Mouse (Mus musculus) liver, adult 2 months (tissue): ENCODE results near the gene Rbm14. TPM values are rescaled to one million over a fixed set of nuclear protein-coding genes. Genes with fewer than 3 reads are reported as not detected.
A peak's percentile ranks its signal among the peaks of the same experiment; 100 is the strongest.

Experiments
- DNase-seq: peaks from one replicate; pipeline ENCODE4 v3.0.0-alpha.2; 2011; ENCODE audit warnings: low read depth, low spot score; ENCODE audit errors: extremely low read depth
- H3K27ac ChIP-seq: fragments of 200-500 bp; replicated peaks from 2 replicates; pipeline ENCODE4 v1.5.1; 2012; ENCODE audit warnings: low read depth, mild to moderate bottlenecking, control low read depth, inconsistent platforms, low read length; ENCODE audit not compliant: insufficient read depth
- H3K27me3 ChIP-seq: fragments of 200-500 bp; 2 replicates; pipeline ENCODE4 v1.6.1; 2012; ENCODE audit warnings: mild to moderate bottlenecking, moderate library complexity, low read length, inconsistent platforms; ENCODE audit not compliant: control insufficient read depth, insufficient read depth
- H3K36me3 ChIP-seq: fragments of 200-500 bp; 2 replicates; pipeline ENCODE4 v1.6.1; 2012; ENCODE audit warnings: low read length, inconsistent platforms; ENCODE audit not compliant: control insufficient read depth, insufficient read depth
- H3K4me1 ChIP-seq: fragments of 200-500 bp; 2 replicates; pipeline ENCODE4 v1.6.1; 2011; ENCODE audit warnings: low read length; ENCODE audit not compliant: control insufficient read depth, insufficient read depth
- H3K4me3 ChIP-seq: fragments of 200-500 bp; 2 replicates; pipeline ENCODE4 v1.5.1; 2011; ENCODE audit warnings: low read depth, mild to moderate bottlenecking, control low read depth, low read length, moderate library complexity; ENCODE audit not compliant: insufficient read depth
- H3K79me2 ChIP-seq: fragments of 200-500 bp; 2 replicates; pipeline ENCODE4 v1.6.1; 2012; ENCODE audit warnings: inconsistent platforms, mild to moderate bottlenecking, low read length, moderate library complexity; ENCODE audit not compliant: control insufficient read depth, insufficient read depth
- H3K9ac ChIP-seq: fragments of 200-500 bp; 2 replicates; pipeline ENCODE4 v1.6.1; 2012; ENCODE audit warnings: low read depth, mild to moderate bottlenecking, control low read depth, inconsistent platforms, low read length
- CTCF ChIP-seq: fragments of 200-500 bp; IDR thresholded peaks from 2 replicates; pipeline ENCODE4 v1.5.1; 2011; ENCODE audit warnings: low read depth, low read length, control low read depth
- POLR2A ChIP-seq: fragments of 200-500 bp; IDR thresholded peaks from 2 replicates; pipeline ENCODE4 v1.6.1; 2011; ENCODE audit warnings: low read length, control low read depth; ENCODE audit not compliant: insufficient read depth; ENCODE audit errors: extremely low read depth
- WGBS: fragments of 180-500 bp; shearing (Covaris S2); methylation state at CpG from one replicate; pipeline ENCODE4 v1.1.7; 2018; 5-methylcytosine and 5-hydroxymethylcytosine counted together
- polyA plus RNA-seq: library from polyadenylated mRNA; depleted of rRNA; stranded (reverse); fragments of >200 nt; gene quantifications from 2 replicates; pipeline ENCODE4 v1.2.3, GENCODE M21; 2012
- total RNA-seq: library from RNA; depleted of rRNA; stranded (reverse); fragments of >200 nt; gene quantifications from 2 replicates; pipeline ENCODE4 v1.2.3, GENCODE M21; 2014

Gene Rbm14
- total and polyA plus RNA-seq, 2 experiments, result 9.0 to 26.1 TPM

DNA sequence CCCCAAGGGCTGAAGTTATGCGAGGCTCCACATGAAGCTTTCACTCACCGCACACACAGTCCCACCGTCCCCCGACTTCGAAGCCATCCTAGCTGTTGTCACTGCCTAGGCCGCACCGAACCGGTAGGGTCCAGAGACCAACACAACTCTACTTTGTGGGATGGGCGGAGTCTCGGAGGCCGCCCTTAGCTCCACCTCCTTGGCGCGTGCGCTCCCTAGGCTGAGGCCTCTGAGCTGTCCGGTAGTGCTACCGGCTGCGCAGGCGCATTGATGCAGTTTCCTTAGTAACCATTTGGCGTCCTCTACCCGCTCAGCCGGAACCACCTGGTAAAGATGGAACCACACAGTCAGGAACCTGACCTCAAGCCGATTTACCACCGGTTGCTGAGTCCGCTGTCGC is 27.7 kb upstream of the Rbm14 start, which contains the start of the genes Ccs and Ccdc87:
Gene Ccs, minus strand, starts transcription at position 184 of the 400 bp plus-strand sequence.
Gene Ccdc87, plus strand, starts transcription at position 218 of the 400 bp plus-strand sequence.
- WGBS, result 1% methylated on average over 25 of the region's 25 CpGs
- H3K4me3 ChIP-seq, result peak within 1 kb of the TSS; percentile 74
- DNase-seq, result peak; percentile 92
- H3K27ac ChIP-seq, result peak within 1 kb of the TSS; percentile 92
- H3K9ac ChIP-seq, result peak within 1 kb of the TSS; percentile 82
- H3K4me1 ChIP-seq, result peaks cover 18% of the 10 kb centered on the region; the same call in 1 of the 2 replicates
- TF ChIP-seq POLR2A, result peak; percentile 94
- 0 out of 2 replicates have a peak, but pooled peaks have one; percentile 15 for TF ChIP-seq CTCF
- H3K79me2 ChIP-seq, result peaks cover 9% of the 10 kb centered on the region; the same call in 1 of the 2 replicates
- H3K27me3 ChIP-seq, result no peaks in the 10 kb centered on the region
- H3K36me3 ChIP-seq, result peaks cover 3% of the 10 kb centered on the region; the same call in 1 of the 2 replicates

DNA sequence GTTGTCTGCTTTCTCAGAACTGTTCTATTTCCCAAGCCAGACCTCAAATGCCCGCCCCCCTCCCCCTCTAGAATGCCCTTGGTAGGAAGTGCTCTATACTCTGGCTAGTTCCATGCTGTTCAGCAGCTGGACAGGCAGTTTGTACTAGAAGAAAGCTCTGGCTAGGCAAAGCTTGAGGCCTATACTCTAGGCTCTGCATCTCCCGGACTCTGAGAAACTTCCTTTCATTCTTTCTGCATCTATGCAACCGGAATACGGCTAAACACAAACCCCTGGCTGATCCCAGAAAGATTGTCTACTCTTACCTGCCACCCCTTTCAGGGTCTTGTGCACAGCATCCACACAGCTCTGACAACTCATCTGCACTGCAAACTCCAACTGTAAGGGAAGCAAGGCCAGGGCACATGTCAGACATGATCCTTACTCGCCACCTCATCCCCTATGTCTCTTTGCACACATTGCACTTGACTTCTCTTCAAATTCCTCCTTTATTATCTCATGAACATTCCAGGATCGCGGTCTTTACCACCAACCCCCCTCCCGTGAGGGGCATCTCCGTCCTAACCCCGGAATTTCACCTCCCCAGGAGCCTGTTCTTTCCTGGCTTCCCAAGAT is 27.2 kb upstream of the Rbm14 start:
- peak overlapping the region; percentile 66 for H3K4me3 ChIP-seq

DNA sequence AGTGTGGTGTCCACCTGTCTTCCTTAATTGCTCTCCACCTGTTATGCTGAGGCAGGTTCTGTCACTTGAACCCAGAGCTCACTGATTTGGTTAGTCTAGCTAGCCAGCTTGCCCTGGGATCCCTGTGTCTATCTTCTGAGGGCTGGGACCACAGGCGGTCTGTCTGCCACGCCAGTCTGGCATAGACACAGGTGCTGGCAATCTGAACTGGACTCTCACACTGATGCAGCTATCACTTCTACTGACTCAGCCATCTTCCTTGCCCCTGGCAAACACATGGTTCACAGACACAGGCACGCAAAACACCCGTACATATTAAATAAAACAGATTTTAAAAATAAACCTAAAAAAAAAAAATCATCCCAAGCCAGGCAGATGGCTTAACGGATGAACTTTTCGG is 25.6 kb upstream of the Rbm14 start:
- no peak overlapping the region for H3K4me3 ChIP-seq
- peak; percentile 83 for DNase-seq
- TF ChIP-seq POLR2A (no peak), CTCF (no peak)
- peaks cover 25% of the 10 kb centered on the region; the same call in 1 of the 2 replicates for H3K4me1 ChIP-seq
- H3K27ac ChIP-seq, result peak overlapping the region; percentile 94
- no peaks in the 10 kb centered on the region for H3K27me3 ChIP-seq
- peaks cover 16% of the 10 kb centered on the region; the same call in 1 of the 2 replicates for H3K79me2 ChIP-seq
- 0 out of 2 replicates have a peak overlapping the region, but pooled peaks have one; percentile 52 for H3K9ac ChIP-seq
- 31% methylated on average over 6 of the region's 6 CpGs for WGBS
- peaks cover 21% of the 10 kb centered on the region for H3K36me3 ChIP-seq

More for the DNA sequence above, 27.2 kb upstream of the Rbm14 start:
- peaks cover 20% of the 10 kb centered on the region; the same call in 1 of the 2 replicates for H3K4me1 ChIP-seq
- TF ChIP-seq POLR2A, result no peak
- TF ChIP-seq CTCF, result no peak
- H3K27ac ChIP-seq, result peak overlapping the region; percentile 92
- 3% methylated on average over 10 of the region's 10 CpGs for WGBS
- DNase-seq, result peak; percentile 48
- no peaks in the 10 kb centered on the region for H3K27me3 ChIP-seq
- peaks cover 5% of the 10 kb centered on the region; the same call in 1 of the 2 replicates for H3K36me3 ChIP-seq
- peaks cover 11% of the 10 kb centered on the region; the same call in 1 of the 2 replicates for H3K79me2 ChIP-seq
- peak overlapping the region; percentile 82 for H3K9ac ChIP-seq

DNA sequence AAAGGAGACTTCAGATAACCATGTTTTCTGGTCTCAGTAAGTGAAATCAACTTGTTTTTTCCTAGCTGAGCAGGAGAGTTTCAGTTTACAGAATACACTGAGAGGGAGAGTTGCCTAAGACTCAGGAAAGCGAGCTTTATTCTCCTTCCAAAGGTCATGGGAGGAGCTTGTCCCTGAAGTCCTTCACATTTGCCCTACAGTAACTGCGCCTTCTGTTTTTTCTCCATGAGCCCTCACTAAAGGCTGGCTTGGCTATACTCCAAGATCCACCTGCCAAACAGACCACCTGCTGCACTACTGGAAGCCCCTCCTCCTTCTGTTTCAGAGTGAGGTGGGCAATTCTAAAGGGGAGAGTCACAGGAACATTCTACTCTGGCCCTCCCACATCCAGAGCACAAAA is 24.7 kb upstream of the Rbm14 start:
- WGBS, result 41% methylated on average over 2 of the region's 2 CpGs
- Histone ChIP-seq H3K27me3 (no peaks in the 10 kb centered on the region), H3K79me2 (peaks cover 16% of the 10 kb centered on the region; the same call in 1 of the 2 replicates), H3K9ac (peak overlapping the region; percentile 82; the same call in 1 of the 2 replicates), H3K27ac (peak overlapping the region; percentile 94), H3K4me3 (no peak overlapping the region), H3K4me1 (peaks cover 27% of the 10 kb centered on the region; the same call in 1 of the 2 replicates), H3K36me3 (peaks cover 28% of the 10 kb centered on the region)
- DNase-seq, result peak; percentile 98
- TF ChIP-seq POLR2A, result no peak
- no peak for TF ChIP-seq CTCF

DNA sequence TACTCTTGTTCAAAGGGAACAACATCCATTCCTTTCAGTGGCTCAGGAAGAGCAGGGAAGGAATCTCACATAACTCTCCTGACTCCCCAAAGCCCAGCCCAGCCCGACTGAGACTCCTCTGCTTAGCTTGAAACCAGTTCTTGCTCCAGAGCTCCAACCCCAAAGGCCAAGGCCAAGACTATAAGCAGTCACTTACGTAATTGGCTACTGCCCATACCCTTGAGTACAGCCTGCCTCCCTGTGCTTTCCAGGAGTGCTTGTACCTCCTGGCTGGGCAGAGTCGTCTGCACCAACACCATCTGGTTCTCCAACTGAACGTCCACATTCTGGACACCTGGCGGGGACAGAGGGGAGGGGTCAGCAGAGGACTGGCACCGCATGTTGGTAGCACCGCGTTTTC is 22.5 kb upstream of the Rbm14 start:
- peaks cover 16% of the 10 kb centered on the region; the same call in 1 of the 2 replicates for H3K79me2 ChIP-seq
- H3K36me3 ChIP-seq, result peaks cover 39% of the 10 kb centered on the region
- no peak overlapping the region for H3K9ac ChIP-seq
- 66% methylated on average over 8 of the region's 8 CpGs for WGBS
- H3K4me1 ChIP-seq, result peaks cover 34% of the 10 kb centered on the region
- no peak overlapping the region for H3K4me3 ChIP-seq
- no peaks in the 10 kb centered on the region for H3K27me3 ChIP-seq
- TF ChIP-seq POLR2A (no peak), CTCF (no peak)
- peak; percentile 49 for DNase-seq
- peak overlapping the region; percentile 24; the same call in 1 of the 2 replicates for H3K27ac ChIP-seq

DNA sequence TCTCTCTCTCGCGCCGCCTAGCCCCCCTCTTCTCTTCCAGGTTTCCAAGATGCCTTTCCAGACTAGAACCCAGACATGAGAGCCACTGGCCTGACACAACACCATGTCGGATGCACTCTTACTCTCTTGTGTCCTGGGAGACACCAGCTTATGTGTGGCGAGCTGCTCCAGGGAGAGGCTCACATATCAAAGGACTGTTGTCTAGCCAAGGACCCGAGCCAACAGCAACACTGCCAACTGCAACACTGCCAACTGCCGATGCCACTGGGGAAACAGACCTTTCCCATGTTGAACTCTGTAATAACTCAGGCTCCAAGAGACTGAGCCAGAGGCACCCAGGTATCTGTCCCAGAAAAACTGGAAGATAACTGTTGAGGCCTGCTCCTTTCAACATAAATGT is 17.7 kb upstream of the Rbm14 start:
- no peak overlapping the region for H3K9ac ChIP-seq
- peaks cover 25% of the 10 kb centered on the region for H3K4me1 ChIP-seq
- peaks cover 70% of the 10 kb centered on the region for H3K36me3 ChIP-seq
- peak; percentile 93 for DNase-seq
- H3K27ac ChIP-seq, result peak overlapping the region; percentile 83
- WGBS, result 26% methylated on average over 7 of the region's 7 CpGs
- no peak overlapping the region for H3K4me3 ChIP-seq
- TF ChIP-seq POLR2A (no peak), CTCF (no peak)
- no peaks in the 10 kb centered on the region for H3K27me3 ChIP-seq
- H3K79me2 ChIP-seq, result peaks cover 18% of the 10 kb centered on the region
